Mouse (Mus musculus): ENCODE data around the gene Dexi. TPM values are rescaled to one million over a fixed set of nuclear protein-coding genes. Genes with fewer than 3 reads are reported as not detected.

The Dexi gene
- total RNA-seq, 2 experiments from 2014 or later, result 57.1 to 58.3 TPM

- DNase-seq (ENCODE audit: extremely low spot score in 1 of 2, low spot score in 1 of 2), result no peak
Observed at GRCm38 (mm10) chr16:10541598-10541930, 1.3 kb downstream of the Dexi start.

DNA sequence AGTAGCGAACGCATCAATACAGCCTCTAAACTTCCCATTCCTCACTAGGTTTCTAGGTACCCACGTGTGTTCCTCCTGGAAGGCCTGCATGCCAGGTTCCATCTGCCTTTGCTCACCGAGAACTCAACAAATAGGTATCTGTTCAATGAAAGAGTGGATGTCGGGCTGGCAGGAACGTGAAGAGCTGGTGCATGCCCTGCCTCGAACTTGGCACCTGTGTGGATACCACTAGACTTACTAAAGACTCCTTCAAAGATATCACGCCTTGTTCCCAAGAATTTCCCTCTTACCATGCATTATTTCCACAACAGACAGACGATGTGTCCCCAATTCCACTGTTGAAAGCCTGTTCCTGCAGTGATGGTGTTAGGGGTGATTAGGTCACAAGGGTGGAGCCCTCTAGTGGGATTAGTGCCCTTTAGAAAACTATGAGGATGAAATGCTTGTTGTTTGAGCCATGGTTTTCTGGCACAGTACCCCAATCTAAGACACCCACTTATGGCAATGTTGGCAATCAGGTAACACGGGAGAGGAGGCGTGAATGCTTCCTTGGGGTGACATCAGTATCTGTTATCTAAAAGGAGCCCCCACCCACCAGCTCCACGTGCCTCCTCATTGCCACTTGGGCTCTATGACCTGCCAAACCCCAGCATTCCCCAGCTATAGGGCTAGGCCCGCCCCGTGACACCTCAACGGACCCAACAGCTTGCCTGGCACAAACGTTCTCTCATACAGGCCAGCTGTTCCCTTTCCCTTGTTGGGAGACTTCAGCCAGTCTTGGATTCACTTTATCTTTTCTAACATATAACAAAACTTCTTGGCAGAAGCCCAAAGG is 1.9 kb downstream of the Dexi start:
- no peak for DNase-seq (ENCODE audit: extremely low spot score in 1 of 2, low spot score in 1 of 2)

DNA sequence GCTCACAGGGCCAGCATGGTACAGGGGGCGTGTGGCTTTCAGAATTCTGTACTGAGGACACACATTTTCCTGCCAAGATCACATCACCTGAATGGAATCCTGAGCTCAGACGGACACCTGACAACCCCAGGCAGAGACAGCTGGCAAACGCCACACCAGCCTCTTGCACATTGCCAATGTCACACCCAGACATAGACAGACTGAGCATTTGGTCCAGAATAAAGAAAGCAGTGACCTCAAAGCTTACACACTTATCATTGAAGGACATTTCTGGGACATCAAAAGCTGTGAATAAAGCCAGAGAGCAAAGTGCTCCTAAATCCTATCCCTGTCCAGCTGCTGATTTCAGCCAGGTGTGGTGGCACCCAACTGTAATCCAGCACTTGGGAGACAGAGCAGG is 5.9 kb downstream of the Dexi start:
- no peak for DNase-seq (ENCODE audit: extremely low spot score in 1 of 2, low spot score in 1 of 2)

DNA sequence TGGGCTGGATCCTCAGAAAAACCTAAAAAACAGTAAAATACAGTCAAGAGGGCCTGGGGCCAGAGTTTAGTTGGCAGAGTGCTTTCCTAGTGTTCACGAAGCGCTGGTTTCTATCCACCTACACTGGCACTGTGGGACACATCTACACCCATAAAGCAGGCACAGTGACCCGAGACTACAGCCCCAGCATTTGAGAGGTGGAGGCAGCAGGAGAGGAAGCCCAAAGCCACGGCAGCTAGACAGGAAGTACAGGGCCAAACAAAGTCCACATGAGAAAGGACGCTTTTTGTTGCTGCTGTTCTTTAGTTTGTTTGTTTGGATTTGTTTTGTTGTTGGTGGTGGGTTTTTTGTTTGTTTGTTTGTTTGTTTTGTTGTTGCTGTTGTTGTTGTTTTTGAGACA is 6.5 kb downstream of the Dexi start:
- DNase-seq (ENCODE audit: extremely low spot score in 1 of 2, low spot score in 1 of 2), result no peak

DNA sequence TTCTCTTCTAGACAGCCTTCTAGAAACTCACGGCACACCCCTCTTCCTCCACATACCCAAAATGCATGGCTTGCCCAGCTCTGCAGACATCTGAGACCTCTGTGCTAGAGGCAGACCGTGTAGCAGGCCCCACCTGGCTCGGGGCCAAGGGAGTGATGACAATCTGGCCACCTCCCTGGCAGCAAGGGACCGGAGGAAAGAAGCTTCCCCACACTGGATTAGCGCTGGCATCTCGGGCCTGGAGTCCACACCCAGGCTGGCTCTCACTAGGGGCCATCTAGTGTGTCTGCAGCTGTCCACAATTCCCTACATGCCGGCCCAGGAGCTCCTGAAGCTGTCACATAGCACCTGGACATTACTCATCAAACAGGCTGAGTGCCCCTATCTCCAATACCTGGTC is 8.3 kb downstream of the Dexi start:
- no peak for DNase-seq (ENCODE audit: extremely low spot score in 1 of 2, low spot score in 1 of 2)

- DNase-seq (ENCODE audit: extremely low spot score in 1 of 2, low spot score in 1 of 2), result no peak
Observed at GRCm38 (mm10) chr16:10533781-10534180, 9.1 kb downstream of the Dexi start.

DNA sequence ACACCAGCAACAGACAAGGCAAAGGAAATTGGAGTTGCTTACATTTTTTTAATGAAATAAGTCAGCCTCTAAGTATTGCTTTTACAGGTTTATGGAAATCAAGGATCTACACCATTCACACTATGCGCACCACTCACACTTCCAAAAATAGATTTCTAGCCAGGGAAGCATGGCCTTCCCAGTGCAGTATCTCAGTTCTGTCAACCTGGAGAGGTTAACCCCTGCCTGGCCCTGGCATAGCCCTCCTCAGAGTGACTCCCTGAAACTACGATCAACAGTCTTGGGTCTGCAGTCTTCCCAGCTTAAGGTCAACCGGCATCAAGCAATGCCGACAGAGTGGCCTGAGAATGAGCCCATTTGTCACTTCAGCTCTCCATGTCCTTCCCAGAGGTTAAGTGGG is 12.7 kb downstream of the Dexi start:
- no peak for DNase-seq (ENCODE audit: extremely low spot score in 1 of 2, low spot score in 1 of 2)

- no peak for DNase-seq (ENCODE audit: extremely low spot score in 1 of 2, low spot score in 1 of 2)
Observed at GRCm38 (mm10) chr16:10528382-10528781, 14.5 kb downstream of the Dexi start.

DNA sequence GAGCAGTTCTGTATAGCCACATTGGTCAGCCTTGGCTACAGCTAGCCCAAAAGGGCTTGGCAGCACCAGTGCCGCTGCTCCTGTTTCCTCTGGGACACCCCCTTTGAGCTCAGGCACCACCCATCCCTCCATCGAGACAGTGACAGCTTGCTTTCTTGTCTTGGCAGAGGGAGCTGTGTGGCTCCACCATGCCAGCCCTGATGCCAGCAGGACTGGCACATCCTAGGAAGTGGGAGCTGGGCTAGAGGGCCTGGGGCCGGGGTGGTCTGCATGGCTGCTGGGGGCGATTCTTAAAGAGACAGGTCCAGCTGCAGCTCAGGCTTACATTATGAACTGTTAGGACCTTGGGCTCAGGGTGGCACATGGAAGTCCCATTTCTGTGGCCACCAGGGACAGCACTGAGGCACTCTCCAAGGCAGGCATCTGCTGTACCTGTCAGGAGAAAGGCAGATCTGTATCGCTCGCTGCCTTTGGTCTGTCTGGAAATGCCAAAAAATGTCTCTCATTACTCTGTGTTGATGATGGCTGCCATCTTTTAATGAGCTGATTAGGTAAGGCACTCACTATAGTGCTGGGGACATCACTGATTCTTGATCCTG is 15.7 kb downstream of the Dexi start:
- no peak for DNase-seq (ENCODE audit: extremely low spot score in 1 of 2, low spot score in 1 of 2)

- no peak for DNase-seq (ENCODE audit: extremely low spot score in 1 of 2, low spot score in 1 of 2)
Observed at GRCm38 (mm10) chr16:10525610-10525980, 17.3 kb downstream of the Dexi start.

GRCm38 (mm10) chr16:10524866-10525609 is 17.8 kb downstream of the Dexi start:
- no peak for DNase-seq (ENCODE audit: extremely low spot score in 1 of 2, low spot score in 1 of 2)

- DNase-seq (ENCODE audit: extremely low spot score in 1 of 2, low spot score in 1 of 2), result no peak
Observed at GRCm38 (mm10) chr16:10523650-10524049, 19.2 kb downstream of the Dexi start.

DNA sequence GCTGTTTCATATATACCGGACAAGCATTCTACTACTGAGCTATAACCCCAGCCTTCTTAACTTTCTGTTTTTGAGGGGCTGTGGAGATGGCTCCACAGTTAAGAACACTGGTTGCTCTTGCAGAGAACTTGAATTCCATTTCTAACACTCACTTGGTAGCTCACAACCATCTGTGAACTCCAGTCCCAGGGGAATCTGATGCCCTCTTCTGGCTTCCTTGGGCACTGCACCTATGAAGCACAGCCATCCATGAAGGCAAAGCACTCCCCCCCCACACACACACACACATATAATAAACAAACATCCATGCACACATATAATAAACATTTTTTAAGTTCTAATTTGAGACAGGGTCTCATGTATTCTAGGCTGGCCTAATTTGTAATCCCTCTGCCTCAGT is 20.0 kb downstream of the Dexi start:
- peak; percentile 40 to 81 for DNase-seq (ENCODE audit: extremely low spot score in 1 of 2, low spot score in 1 of 2)

DNA sequence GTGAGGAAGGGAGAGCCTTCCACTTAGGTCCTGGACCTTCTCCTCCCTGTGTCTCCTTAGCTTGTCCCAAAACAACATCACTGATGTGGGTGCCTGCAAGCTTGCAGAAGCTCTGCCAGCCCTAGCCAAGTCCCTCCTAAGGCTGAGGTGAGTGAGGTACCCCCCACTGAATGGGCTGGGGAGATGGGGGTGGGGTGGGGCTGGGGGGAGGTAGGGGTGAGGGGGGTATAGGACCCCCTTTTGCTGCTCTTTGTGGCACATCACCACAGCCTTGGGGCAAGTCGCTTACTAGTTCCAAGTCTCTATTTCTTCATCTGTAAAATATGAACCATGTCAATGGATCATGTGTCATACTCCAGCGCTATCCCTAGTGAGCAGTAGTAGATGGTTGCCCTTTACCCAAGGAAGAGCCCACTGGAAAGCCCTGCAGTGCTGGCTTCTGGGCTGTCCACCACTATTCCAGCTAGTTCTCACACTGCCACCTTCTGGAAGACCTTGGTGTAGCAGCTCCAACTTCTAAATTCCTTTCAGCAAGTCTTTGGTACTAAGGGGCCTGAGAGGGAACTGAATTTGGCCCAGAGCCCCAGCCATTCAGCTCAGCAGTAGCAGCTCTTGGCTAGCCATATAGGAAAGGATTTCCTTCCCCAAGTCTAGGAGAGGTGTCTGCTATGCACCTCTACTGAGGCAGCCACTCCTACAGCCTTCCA is 21.8 kb downstream of the Dexi start:
- DNase-seq (ENCODE audit: extremely low spot score in 1 of 2, low spot score in 1 of 2), result peak; percentile 64 to 94

DNA sequence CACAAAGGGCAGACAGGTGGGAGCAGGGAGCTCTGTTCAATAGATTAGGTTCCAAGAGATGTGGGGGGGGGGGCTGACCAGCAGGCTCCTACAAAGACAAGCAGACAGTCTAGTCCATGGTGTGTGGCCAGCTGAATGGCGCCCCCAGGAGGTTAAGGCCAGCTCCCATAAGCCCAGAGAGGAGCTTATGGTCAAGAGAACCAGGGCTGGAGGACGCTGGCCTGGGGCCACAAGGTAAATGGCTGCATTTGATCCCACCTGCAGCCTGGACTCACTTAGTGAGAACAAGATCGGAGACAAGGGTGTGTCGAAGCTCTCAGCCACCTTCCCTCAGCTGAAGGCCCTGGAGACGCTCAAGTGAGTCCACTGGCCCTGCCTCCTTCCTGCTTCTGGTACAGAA is 24.8 kb downstream of the Dexi start:
- no peak for DNase-seq (ENCODE audit: extremely low spot score in 1 of 2, low spot score in 1 of 2)

GRCm38 (mm10) chr16:10515953-10516572 is 26.8 kb downstream of the Dexi start:
- no peak for DNase-seq (ENCODE audit: extremely low spot score in 1 of 2, low spot score in 1 of 2)

DNA sequence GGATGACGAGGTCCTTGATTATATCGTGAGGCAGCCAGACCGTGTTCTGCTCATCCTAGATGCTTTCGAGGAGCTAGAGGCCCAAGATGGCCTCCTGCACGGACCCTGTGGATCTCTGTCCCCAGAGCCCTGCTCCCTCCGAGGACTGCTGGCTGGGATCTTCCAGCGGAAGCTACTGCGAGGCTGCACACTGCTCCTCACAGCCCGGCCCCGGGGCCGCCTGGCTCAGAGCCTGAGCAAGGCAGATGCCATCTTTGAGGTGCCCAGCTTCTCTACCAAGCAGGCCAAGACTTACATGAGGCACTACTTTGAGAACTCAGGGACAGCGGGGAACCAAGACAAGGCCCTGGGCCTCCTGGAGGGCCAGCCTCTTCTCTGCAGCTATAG is 31.7 kb downstream of the Dexi start:
- no peak for DNase-seq (ENCODE audit: extremely low spot score in 1 of 2, low spot score in 1 of 2)

GRCm38 (mm10) chr16:10510477-10511133 is 32.2 kb downstream of the Dexi start:
- DNase-seq (ENCODE audit: extremely low spot score in 1 of 2, low spot score in 1 of 2), result no peak

DNA sequence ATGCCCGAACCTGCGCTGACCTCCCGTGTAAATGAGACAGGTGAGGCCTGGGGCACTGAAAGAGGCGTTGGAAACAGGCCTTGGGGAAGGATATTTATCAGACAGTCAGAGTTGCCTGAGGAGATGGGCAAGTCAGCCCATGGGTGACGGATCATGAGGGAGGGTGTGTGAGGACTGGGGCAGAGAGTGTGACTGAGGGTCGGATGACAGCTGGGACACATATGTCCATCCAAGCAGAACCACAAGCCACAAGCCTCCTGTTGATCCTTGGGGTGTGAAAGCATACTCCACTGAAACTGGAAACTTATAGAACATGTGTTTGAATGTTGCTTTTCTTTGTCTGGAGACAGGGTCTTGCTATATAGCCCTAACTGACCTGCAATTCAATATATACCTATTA is 34.2 kb downstream of the Dexi start:
- no peak for DNase-seq (ENCODE audit: extremely low spot score in 1 of 2, low spot score in 1 of 2)

- DNase-seq (ENCODE audit: extremely low spot score in 1 of 2, low spot score in 1 of 2), result no peak
Observed at GRCm38 (mm10) chr16:10507445-10507844, 35.4 kb downstream of the Dexi start.
